Mouse (Mus musculus) stomach, embryonic 15.5 days (tissue): ENCODE data around the gene Selenbp1. TPM values are rescaled to one million over a fixed set of nuclear protein-coding genes. Genes with fewer than 3 reads are reported as not detected.
"Not testable (repeated sequence)": the region's sequence is repeated elsewhere in the genome, so short reads cannot be mapped to it uniquely, and the experiment has no call there.

ENCODE experiments used
- ATAC-seq: fragments of 200-750 bp; cut with Nextera tagmentation; 2 replicates; pipeline ENCODE4 v1.8.0; 2017; ENCODE audit warnings: low read depth, moderate number of reproducible peaks, moderate TSS enrichment; ENCODE audit not compliant: insufficient read depth, low FRiP score
- H3K27ac ChIP-seq: fragments of 300-500 bp; sonication (generic); 2 replicates; pipeline ENCODE4 v1.5.1; 2015; ENCODE audit warnings: mild to moderate bottlenecking, inconsistent platforms
- H3K27me3 ChIP-seq: fragments of 300-500 bp; sonication (generic); replicated peaks from 2 replicates; pipeline ENCODE4 v1.6.1; 2015; ENCODE audit warnings: inconsistent platforms
- H3K36me3 ChIP-seq: fragments of 300-500 bp; sonication (generic); 2 replicates; pipeline ENCODE4 v1.6.1; 2015; ENCODE audit warnings: inconsistent platforms
- H3K4me1 ChIP-seq: fragments of 300-500 bp; sonication (generic); 2 replicates; pipeline ENCODE4 v1.6.1; 2015; ENCODE audit warnings: inconsistent platforms
- H3K4me2 ChIP-seq: fragments of 300-500 bp; sonication (generic); 2 replicates; pipeline ENCODE4 v1.6.1; 2015; ENCODE audit warnings: mild to moderate bottlenecking, inconsistent platforms
- H3K4me3 ChIP-seq: fragments of 300-500 bp; sonication (generic); replicated peaks from 2 replicates; pipeline ENCODE4 v1.5.1; 2015; ENCODE audit warnings: inconsistent platforms
- H3K9ac ChIP-seq: fragments of 300-500 bp; sonication (generic); 2 replicates; pipeline ENCODE4 v1.6.1; 2015; ENCODE audit warnings: inconsistent platforms
- H3K9me3 ChIP-seq: fragments of 300-500 bp; sonication (generic); 2 replicates; pipeline ENCODE4 v1.6.1; 2016; ENCODE audit warnings: inconsistent platforms
- WGBS: fragments of 180-500 bp; shearing (Covaris S2); methylation state at CpG from one replicate; pipeline ENCODE4 v1.1.7; 2015; 5-methylcytosine and 5-hydroxymethylcytosine counted together
- polyA plus RNA-seq: library from polyadenylated mRNA; unstranded; fragments of >200 nt; fragmentation: Nextera tagmentation; extraction: Ambion mirVana; gene quantifications from 2 replicates; pipeline ENCODE4 v1.2.1, GENCODE M21; 2015

Gene Selenbp1
- 109 and 122 TPM in 2 replicates for polyA plus RNA-seq

DNA sequence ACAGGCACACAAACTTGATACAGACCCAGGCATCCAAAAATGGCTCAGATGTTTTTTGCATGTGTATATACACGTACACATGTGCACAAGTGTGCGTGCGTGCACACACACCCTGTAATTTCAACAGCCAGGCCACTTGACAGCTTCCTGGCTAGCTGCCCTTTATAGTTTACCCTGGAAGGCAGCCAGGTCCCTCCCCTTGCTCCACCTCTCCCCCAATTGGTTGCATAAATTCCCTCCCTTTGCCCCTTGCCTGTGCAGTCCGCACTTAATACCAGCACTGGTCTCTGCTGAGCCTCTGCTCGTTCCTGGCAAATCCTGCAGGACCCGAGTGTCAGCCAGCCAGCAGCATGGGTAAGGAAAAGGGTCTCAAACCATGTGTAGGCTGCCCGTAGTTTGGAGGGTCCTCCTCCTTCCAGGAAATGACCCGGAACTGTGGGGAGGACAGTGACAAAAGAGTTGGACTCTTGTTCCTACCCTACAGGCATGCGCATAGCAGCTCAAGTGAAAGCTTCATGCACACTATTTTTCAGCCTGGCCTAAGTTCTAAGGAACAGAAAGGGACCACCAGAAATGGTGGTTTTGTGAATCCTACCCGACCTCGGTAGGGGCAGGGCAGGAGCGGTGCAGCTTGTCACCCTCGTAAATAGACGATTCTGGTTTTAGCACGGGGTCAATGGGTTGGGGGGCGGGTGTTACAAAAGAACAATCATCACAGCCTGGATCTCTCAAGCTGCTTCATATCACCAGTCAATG is at the start of gene Selenbp1:
Selenbp1 (plus strand) TSS at position 248 of the 756 bp plus-strand sequence.
- H3K27ac ChIP-seq, result peak within 1 kb of the TSS; percentile 96
- H3K27me3 ChIP-seq, result no peaks in the 10 kb centered on the region
- H3K9me3 ChIP-seq, result no peaks in the 10 kb centered on the region
- peak within 1 kb of the TSS; percentile 51 for H3K4me2 ChIP-seq
- peak within 1 kb of the TSS; percentile 44 for H3K4me3 ChIP-seq
- H3K4me1 ChIP-seq, result peaks cover 10% of the 10 kb centered on the region
- H3K36me3 ChIP-seq, result no peaks in the 10 kb centered on the region
- 0 out of 2 replicates have a peak within 1 kb of the TSS, but pooled peaks have one; percentile 29 for H3K9ac ChIP-seq
- ATAC-seq, result peak; percentile 85
- WGBS, result 4% methylated on average over 16 of the region's 16 CpGs

DNA sequence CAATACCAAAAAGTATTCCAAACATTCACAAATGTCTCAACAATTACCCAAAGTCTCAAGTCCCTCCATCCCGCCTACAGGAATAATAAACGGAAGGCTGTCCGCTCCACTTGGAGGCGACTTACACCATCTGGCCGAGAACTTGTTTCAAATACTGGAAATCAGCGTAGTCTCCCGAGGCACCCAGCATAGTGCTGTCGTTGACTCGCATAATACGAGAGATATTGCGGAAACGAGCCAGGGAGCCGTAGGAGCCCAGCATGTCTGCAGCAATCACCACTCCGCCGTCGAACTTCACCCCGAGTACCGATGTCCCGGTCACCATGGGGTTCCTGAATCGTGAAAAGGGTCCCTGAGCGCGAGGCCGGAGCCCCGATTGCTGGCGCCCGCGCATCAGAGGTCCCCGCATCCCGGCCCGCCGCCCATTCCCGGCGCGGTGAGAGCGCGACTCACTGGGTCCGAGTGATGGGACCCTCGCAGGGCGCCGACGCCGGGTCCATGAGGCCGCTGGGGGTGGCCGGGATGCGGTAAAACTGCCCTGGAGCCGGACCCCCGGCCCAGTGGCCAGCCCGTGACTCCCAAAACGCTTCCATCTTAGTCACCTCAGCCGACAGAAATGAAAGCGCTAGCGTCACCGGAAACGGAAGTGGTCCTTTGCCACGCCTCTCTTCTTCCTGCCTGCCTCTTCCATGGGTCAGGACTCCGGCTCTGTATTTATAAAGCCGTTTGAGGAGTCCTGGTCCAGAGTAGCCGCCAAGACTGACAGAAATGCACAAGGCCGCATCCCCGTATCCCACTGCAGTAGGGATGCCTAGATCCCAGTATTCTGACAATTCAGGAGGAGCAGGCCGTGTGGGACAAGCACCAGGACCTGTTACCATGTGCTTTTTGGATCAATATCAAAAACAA is 46.3 kb upstream of the Selenbp1 start, which contains the start of gene Psmb4:
Psmb4 (minus strand) TSS at position 646 of the 909 bp plus-strand sequence.
- no peaks in the 10 kb centered on the region for H3K27me3 ChIP-seq
- under 1% methylated on average over 61 of the region's 61 CpGs for WGBS
- peak within 1 kb of the TSS; percentile 80 for H3K4me2 ChIP-seq
- H3K36me3 ChIP-seq, result peaks cover 23% of the 10 kb centered on the region
- peak; percentile 84 for ATAC-seq
- H3K4me3 ChIP-seq, result peak within 1 kb of the TSS; percentile 97
- no peaks in the 10 kb centered on the region for H3K9me3 ChIP-seq
- peak within 1 kb of the TSS; percentile 76 for H3K27ac ChIP-seq
- H3K4me1 ChIP-seq, result peaks cover 14% of the 10 kb centered on the region
- peak within 1 kb of the TSS; percentile 99 for H3K9ac ChIP-seq

DNA sequence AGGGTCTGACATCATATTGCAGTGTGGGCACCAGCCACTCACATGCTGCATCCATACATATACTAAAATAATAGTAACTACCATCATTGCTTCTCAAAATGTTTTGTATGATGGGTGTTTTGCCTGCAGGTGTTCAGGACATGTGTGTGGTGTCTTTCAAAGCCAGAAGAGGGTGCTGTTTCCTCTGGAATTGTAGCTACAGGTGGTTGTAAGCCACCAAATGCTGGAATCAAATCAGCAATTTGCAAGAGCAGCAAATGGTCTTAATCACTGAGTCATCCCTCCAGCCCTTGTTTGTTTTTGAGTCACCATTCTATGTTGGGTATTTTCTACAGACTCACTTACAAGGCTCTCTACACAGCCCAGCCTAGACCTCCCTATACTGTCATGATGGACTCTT is 44.3 kb upstream of the Selenbp1 start:
- ATAC-seq, result no peak
- Histone ChIP-seq H3K9ac (no peak overlapping the region), H3K27ac (no peak overlapping the region), H3K4me1 (peaks cover 14% of the 10 kb centered on the region), H3K4me3 (no peak overlapping the region), H3K4me2 (no peak overlapping the region), H3K27me3 (no peaks in the 10 kb centered on the region), H3K9me3 (no peaks in the 10 kb centered on the region), H3K36me3 (peaks cover 14% of the 10 kb centered on the region)

DNA sequence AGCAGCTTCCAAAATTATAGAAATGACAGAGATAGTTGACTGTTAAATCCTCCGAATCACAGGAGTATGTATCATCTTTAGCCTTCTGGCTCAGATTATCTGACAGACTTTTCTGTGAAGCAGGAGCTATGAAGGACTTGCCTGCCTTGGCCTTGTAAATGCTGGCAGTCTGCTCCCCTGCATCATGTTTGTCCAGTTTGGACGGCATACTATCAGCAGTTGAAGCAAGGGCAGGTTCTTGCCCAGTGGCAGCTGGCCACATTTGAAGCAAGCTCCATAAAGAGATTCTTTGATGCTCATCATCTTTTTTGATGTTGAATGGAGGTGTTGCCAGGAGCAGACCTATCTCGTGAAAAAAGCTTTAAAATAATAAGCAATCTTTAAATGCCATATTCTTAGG is 38.8 kb upstream of the Selenbp1 start:
- Histone ChIP-seq H3K27ac (no peak overlapping the region), H3K36me3 (no peaks in the 10 kb centered on the region), H3K4me1 (no peaks in the 10 kb centered on the region), H3K4me3 (no peak overlapping the region), H3K4me2 (no peak overlapping the region), H3K9ac (no peak overlapping the region), H3K27me3 (no peaks in the 10 kb centered on the region), H3K9me3 (no peaks in the 10 kb centered on the region)
- 67% methylated on average over 3 of the region's 3 CpGs for WGBS
- ATAC-seq, result no peak

DNA sequence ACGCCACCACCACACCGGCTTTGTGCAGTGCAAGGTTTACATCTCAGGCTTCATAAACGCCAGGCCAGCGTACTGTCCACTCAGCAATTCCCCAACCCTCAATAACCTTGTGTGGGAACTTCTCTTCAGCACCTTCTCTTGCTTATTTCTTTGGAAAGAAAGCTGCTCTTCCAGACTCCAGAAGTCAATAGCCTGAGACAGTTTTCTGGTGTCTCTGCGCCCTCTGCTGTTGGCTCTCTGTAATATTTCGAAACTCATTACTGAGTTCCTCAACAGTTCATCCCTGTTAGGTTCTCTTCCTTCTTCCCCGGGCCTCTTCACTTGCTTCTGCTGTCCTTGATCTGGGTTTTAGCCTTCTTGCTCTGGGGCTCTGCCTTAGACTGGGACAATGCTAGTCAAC is 30.1 kb upstream of the Selenbp1 start:
- no peak overlapping the region for H3K9ac ChIP-seq

DNA sequence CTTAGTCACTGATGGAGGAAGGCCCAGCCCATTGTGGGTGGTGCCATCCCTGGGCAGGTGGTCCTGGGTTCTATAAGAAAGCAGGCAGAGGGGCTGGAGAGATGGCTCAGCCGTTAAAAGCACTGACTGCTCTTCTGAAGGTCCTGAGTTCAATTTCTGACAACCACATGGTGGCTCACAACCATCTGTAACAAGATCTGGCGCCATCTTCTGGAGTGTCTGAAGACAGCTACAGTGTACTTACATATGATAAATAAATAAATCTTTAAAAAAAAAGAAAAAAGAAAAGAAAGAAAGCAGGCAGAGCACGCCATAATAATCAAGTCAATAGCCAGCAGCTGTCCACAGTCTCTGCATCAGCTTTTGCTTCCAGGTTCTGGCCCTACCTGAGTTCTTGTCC is 28.1 kb upstream of the Selenbp1 start:
- H3K36me3 ChIP-seq, H3K4me3 ChIP-seq, H3K27ac ChIP-seq, ATAC-seq, H3K4me1 ChIP-seq, H3K9me3 ChIP-seq, H3K4me2 ChIP-seq, H3K27me3 ChIP-seq, H3K9ac ChIP-seq: not testable (repeated sequence)
- 63% methylated on average over 3 of the region's 3 CpGs for WGBS

More for the DNA sequence above, 30.1 kb upstream of the Selenbp1 start:
- H3K27ac ChIP-seq, result no peak overlapping the region
- H3K9me3 ChIP-seq, result no peaks in the 10 kb centered on the region
- H3K27me3 ChIP-seq, result no peaks in the 10 kb centered on the region
- no peaks in the 10 kb centered on the region for H3K36me3 ChIP-seq
- no peak overlapping the region for H3K4me2 ChIP-seq
- no peaks in the 10 kb centered on the region for H3K4me1 ChIP-seq
- no peak for ATAC-seq
- WGBS, result 20% methylated on average over 7 of the region's 7 CpGs
- H3K4me3 ChIP-seq, result no peak overlapping the region

DNA sequence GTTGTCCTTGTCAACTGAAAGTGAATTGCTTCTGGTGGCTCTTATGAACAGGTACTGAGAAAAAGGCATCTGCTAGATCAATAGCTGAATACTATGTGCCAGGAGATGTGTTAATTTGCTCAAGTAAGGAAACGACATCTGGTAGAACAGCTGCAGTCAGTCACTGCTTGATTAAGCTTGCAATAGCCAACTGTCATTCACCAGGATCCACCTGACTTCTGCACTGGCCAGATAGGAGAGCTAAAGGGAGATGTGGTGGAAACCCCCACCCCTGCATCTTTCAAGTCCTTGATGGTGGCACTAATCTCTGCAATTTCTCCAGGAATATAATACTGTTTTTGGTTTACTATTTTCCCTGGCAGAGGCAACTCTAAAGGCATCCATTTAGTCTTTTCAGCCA is 26.4 kb upstream of the Selenbp1 start:
- no peak for ATAC-seq
- no peak overlapping the region for H3K9ac ChIP-seq
- 57% methylated on average over 1 of the region's 1 CpGs for WGBS

DNA sequence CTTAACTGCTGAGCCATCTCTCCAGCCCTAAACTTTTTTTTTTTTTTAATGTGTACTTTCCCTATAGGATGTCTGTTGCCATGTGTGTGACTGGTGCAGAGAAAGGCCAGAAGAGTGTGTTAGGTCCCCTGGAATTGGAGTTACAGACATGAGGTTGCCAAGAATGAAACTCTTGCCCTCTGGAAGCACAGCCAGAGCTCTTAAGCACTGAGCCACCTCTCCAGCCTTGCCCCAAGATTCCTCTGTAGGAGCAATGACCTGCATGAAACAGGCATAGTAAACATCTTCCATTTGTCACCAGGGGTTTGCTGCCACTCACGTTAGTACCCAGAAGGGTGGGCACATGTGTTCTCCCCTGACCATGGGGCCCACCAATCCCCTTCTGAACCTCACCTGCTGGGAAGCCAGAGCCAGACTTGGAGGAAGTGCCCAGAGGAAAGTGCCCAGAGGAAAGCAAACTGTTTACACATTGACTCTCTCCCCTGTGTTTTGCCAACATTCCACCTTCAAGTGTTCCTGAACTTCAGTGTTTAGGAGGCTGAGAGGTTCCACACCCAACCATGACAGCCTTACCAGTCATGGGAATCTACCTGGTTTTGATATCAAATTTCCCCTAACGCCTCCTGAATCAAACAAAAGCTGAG is 21.7 kb upstream of the Selenbp1 start:
- Histone ChIP-seq H3K4me1 (no peaks in the 10 kb centered on the region), H3K4me2 (no peak overlapping the region), H3K9ac (no peak overlapping the region), H3K27ac (no peak overlapping the region), H3K9me3 (no peaks in the 10 kb centered on the region), H3K4me3 (no peak overlapping the region), H3K27me3 (no peaks in the 10 kb centered on the region), H3K36me3 (no peaks in the 10 kb centered on the region)
- ATAC-seq, result no peak
- 59% methylated on average over 2 of the region's 2 CpGs for WGBS

More for the DNA sequence above, 26.4 kb upstream of the Selenbp1 start:
- H3K9me3 ChIP-seq, result no peaks in the 10 kb centered on the region
- H3K4me2 ChIP-seq, result no peak overlapping the region
- H3K27ac ChIP-seq, result no peak overlapping the region
- H3K36me3 ChIP-seq, result no peaks in the 10 kb centered on the region
- no peaks in the 10 kb centered on the region for H3K4me1 ChIP-seq
- H3K4me3 ChIP-seq, result no peak overlapping the region
- H3K27me3 ChIP-seq, result no peaks in the 10 kb centered on the region

DNA sequence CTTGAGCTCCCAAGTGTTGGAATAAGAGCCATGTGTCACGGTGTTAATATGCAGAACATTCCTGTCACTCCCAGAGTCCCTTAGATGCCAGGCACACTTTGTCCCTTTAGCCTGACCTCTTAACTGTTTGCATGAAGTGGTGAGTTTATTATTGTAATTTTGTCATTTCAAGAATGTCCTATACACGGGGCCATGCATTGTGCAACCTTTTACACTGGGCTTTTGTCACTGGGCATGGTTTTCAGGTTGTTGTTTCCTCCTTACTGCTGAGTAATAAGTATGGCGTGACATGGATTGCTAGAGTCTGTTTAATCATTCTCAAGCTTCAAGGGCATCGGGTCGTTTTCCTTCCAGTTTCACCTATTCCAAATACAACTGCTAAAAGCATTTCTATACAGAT is 19.1 kb upstream of the Selenbp1 start:
- no peak for ATAC-seq
- H3K9ac ChIP-seq, result no peak overlapping the region
- H3K36me3 ChIP-seq, result no peaks in the 10 kb centered on the region
- no peaks in the 10 kb centered on the region for H3K27me3 ChIP-seq
- no peak overlapping the region for H3K4me2 ChIP-seq
- no peak overlapping the region for H3K4me3 ChIP-seq
- peak overlapping the region; percentile 42; the same call in 1 of the 2 replicates for H3K27ac ChIP-seq
- no peaks in the 10 kb centered on the region for H3K9me3 ChIP-seq
- 45% methylated on average over 5 of the region's 5 CpGs for WGBS
- H3K4me1 ChIP-seq, result 0 out of 2 replicates have a peak, but pooled peaks cover 3% of the 10 kb centered on the region

DNA sequence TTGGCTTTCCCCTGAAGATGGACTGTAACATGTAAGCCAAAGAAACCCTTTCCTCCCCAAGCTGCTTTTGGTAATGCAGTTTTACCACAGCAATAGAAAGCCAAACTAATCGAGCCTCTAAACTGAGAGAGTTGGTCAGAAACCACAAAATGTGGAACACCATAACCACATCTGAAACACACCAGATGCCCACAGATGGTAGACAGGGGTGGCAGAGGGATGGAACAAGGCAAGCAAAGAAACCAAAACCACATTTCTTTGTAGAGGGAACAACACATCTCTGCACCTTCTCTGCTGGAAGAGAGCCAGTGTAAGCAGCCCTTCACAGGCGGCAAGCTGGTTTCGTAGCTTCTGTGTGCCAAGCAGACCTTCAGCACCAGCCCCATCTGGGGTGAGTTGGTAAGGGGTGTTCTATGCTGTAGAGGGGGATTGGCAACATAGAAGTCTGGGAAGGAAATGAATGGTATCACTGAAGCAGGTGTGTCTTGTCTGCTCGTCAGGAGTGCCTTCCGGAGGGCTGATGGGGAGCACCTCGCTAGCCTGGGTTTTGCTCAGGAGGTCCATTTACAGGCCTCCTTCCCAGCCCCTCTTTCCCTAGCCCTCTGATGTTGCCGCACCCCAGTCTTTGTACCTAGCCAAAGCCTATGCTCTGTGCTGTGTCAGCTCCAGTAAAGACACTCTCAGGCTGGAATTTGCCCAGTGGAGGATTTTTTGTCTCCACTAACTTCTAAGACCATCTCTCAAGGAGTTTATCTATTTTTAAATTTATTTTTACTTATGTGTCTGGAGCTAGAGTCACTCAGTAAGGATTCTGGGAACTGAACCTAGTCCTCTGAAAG is 16.7 kb upstream of the Selenbp1 start:
- 75% methylated on average over 7 of the region's 7 CpGs for WGBS
- Histone ChIP-seq H3K27me3 (no peaks in the 10 kb centered on the region), H3K4me3 (no peak overlapping the region), H3K27ac (no peak overlapping the region), H3K36me3 (no peaks in the 10 kb centered on the region), H3K4me2 (no peak overlapping the region), H3K9me3 (no peaks in the 10 kb centered on the region), H3K9ac (no peak overlapping the region), H3K4me1 (0 out of 2 replicates have a peak, but pooled peaks cover 3% of the 10 kb centered on the region)
- ATAC-seq, result no peak

DNA sequence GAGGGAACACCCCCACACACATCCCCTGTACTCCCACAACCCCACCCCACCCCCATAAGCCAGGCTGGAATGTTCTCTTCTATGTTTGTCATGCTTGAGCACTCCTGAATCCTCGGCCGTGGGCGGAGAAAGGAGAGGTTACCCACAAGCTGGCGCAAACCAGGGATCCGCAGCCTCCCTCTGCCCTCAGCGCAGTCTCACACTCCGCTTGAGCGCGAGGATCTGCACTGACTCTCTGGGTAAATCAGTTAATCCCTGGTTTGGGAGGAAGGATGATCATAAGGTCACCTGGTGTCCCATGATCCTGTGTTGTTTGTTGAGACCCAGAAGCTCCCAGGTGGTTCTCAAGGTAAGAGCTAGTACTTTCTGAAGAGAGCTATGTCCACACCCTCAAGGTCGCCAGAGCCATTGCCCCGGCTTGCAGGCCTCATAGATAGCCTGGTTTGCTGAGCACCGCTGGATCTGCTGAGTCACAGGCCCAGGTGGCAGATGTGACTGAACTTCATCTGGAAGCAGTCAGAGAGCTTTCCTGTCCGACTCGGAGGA is 15.0 kb upstream of the Selenbp1 start:
- peak; percentile 73 for ATAC-seq
- Histone ChIP-seq H3K27me3 (no peaks in the 10 kb centered on the region), H3K4me3 (no peak overlapping the region), H3K4me1 (0 out of 2 replicates have a peak, but pooled peaks cover 3% of the 10 kb centered on the region), H3K9me3 (no peaks in the 10 kb centered on the region), H3K9ac (no peak overlapping the region), H3K36me3 (no peaks in the 10 kb centered on the region), H3K4me2 (no peak overlapping the region), H3K27ac (peak overlapping the region; percentile 57; the same call in 1 of the 2 replicates)
- 39% methylated on average over 14 of the region's 14 CpGs for WGBS
